Mouse (Mus musculus) intestine, postnatal 0 days (tissue): Measurements from ENCODE around the gene Pabpn1. TPM values are rescaled to one million over a fixed set of nuclear protein-coding genes. Genes with fewer than 3 reads are reported as not detected.
A peak's percentile ranks its signal among the peaks of the same experiment; 100 is the strongest.

Source experiments
- ATAC-seq: fragments of 200-750 bp; cut with Nextera tagmentation; 2 replicates; pipeline ENCODE4 v1.8.0; 2017; ENCODE audit warnings: mild to moderate bottlenecking, moderate TSS enrichment, moderate library complexity
- H3K27ac ChIP-seq: fragments of 300-500 bp; sonication (generic); 2 replicates; pipeline ENCODE4 v1.5.1; 2014; ENCODE audit warnings: mild to moderate bottlenecking, low read depth, low read length, moderate library complexity
- H3K27me3 ChIP-seq: fragments of 300-500 bp; sonication (generic); replicated peaks from 2 replicates; pipeline ENCODE4 v1.6.1; 2014; ENCODE audit warnings: low read length, mixed read lengths; ENCODE audit not compliant: control insufficient read depth, insufficient read depth
- H3K36me3 ChIP-seq: fragments of 300-500 bp; sonication (generic); 2 replicates; pipeline ENCODE4 v1.6.1; 2014; ENCODE audit warnings: mild to moderate bottlenecking, moderate library complexity; ENCODE audit not compliant: control insufficient read depth, insufficient read depth
- H3K4me1 ChIP-seq: fragments of 300-500 bp; sonication (generic); replicated peaks from 2 replicates; pipeline ENCODE4 v1.6.1; 2014; ENCODE audit warnings: antibody characterized with exemption, low read length, mixed read lengths; ENCODE audit not compliant: control insufficient read depth, insufficient read depth
- H3K4me2 ChIP-seq: fragments of 300-500 bp; sonication (generic); replicated peaks from 2 replicates; pipeline ENCODE4 v1.6.1; 2014; ENCODE audit warnings: low read depth, mild to moderate bottlenecking, moderate library complexity
- H3K4me3 ChIP-seq: fragments of 300-500 bp; sonication (generic); 2 replicates; pipeline ENCODE4 v1.5.1; 2014; ENCODE audit warnings: low read depth, low read length
- H3K9ac ChIP-seq: fragments of 300-500 bp; sonication (generic); 2 replicates; pipeline ENCODE4 v1.6.1; 2014; ENCODE audit warnings: mild to moderate bottlenecking, low read depth, low read length
- H3K9me3 ChIP-seq: fragments of 300-500 bp; sonication (generic); 2 replicates; pipeline ENCODE4 v1.6.1; 2016; ENCODE audit warnings: mixed run types; ENCODE audit not compliant: control insufficient read depth
- CTCF ChIP-seq: sonication (generic); IDR thresholded peaks from 2 replicates; pipeline ENCODE4 v1.5.1; 2016; ENCODE audit warnings: low read depth, mild to moderate bottlenecking, control low read depth, antibody characterized with exemption, moderate library complexity
- WGBS: fragments of 180-500 bp; shearing (Covaris S2); extraction: QIAGEN DNeasy Blood & Tissue Kit; methylation state at CpG from one replicate; pipeline ENCODE4 v1.1.7; 2014; 5-methylcytosine and 5-hydroxymethylcytosine counted together
- polyA plus RNA-seq: library from polyadenylated mRNA; unstranded; fragments of >200 nt; fragmentation: Nextera tagmentation; extraction: Ambion mirVana; gene quantifications from 2 replicates; pipeline ENCODE4 v1.2.1, GENCODE M21; 2015

Gene Pabpn1
- polyA plus RNA-seq, 1 experiment from 2014 or later = 60.9 TPM

- WGBS = under 1% methylated on average over 49 of the region's 56 CpGs
- TF ChIP-seq CTCF = peak; percentile 26
- peak overlapping the region; percentile 88 for H3K27ac ChIP-seq
- peak overlapping the region; percentile 93 for H3K9ac ChIP-seq
- H3K4me1 ChIP-seq = no peaks in the 10 kb centered on the region
- peak overlapping the region; percentile 87 for H3K4me2 ChIP-seq
- H3K9me3 ChIP-seq = no peaks in the 10 kb centered on the region
- peak overlapping the region; percentile 99 for H3K4me3 ChIP-seq
- no peaks in the 10 kb centered on the region for H3K27me3 ChIP-seq
- H3K36me3 ChIP-seq = no peaks in the 10 kb centered on the region
- ATAC-seq = peak; percentile 99
These were observed 28.6 kb upstream of the Pabpn1 start for GRCm38 (mm10) chr14:54863501-54864312.

GRCm38 (mm10) chr14:54864313-54865036 is 27.8 kb upstream of the Pabpn1 start:
- Histone ChIP-seq H3K27ac (peak overlapping the region; percentile 88; the same call in 1 of the 2 replicates), H3K4me1 (no peaks in the 10 kb centered on the region), H3K9me3 (no peaks in the 10 kb centered on the region), H3K36me3 (no peaks in the 10 kb centered on the region), H3K9ac (peak overlapping the region; percentile 93; the same call in 1 of the 2 replicates), H3K4me2 (peak overlapping the region; percentile 87), H3K27me3 (no peaks in the 10 kb centered on the region), H3K4me3 (peak overlapping the region; percentile 99)
- peak; percentile 41 for ATAC-seq
- TF ChIP-seq CTCF = no peak
- 10% methylated on average over 21 of the region's 21 CpGs for WGBS

- no peak for ATAC-seq
- Histone ChIP-seq H3K4me2 (no peak overlapping the region), H3K4me3 (no peak overlapping the region), H3K4me1 (no peaks in the 10 kb centered on the region), H3K27me3 (no peaks in the 10 kb centered on the region), H3K9ac (no peak overlapping the region), H3K27ac (no peak overlapping the region), H3K36me3 (no peaks in the 10 kb centered on the region), H3K9me3 (no peaks in the 10 kb centered on the region)
- 74% methylated on average over 5 of the region's 5 CpGs for WGBS
- TF ChIP-seq CTCF = no peak
These were observed 26.7 kb upstream of the Pabpn1 start for GRCm38 (mm10) chr14:54865626-54866025.

DNA sequence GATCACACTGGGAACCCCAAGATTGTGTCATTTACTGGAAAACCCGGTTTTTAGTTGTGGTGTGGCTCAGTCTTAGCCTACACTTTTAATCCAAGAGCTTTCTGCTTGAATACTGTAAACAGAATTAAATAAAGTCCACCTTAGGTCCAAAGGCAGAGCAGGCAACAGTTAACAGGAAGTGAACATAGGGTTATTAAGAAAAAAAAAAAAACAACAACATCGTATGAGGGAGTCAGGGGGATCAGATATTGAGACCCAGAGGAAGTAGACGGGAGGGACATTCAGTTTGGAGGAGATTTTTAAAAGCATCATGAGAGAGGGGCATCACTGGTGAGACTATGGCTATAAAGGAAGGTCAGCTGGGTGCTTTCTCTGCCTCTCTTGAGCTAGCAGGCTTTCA is 26.0 kb upstream of the Pabpn1 start:
- no peak for TF ChIP-seq CTCF
- no peak overlapping the region for H3K4me2 ChIP-seq
- H3K4me1 ChIP-seq = no peaks in the 10 kb centered on the region
- WGBS = 50% methylated on average over 3 of the region's 3 CpGs
- no peaks in the 10 kb centered on the region for H3K36me3 ChIP-seq
- H3K9me3 ChIP-seq = no peaks in the 10 kb centered on the region
- H3K9ac ChIP-seq = no peak overlapping the region
- no peak for ATAC-seq
- H3K27me3 ChIP-seq = no peaks in the 10 kb centered on the region
- no peak overlapping the region for H3K4me3 ChIP-seq
- no peak overlapping the region for H3K27ac ChIP-seq

DNA sequence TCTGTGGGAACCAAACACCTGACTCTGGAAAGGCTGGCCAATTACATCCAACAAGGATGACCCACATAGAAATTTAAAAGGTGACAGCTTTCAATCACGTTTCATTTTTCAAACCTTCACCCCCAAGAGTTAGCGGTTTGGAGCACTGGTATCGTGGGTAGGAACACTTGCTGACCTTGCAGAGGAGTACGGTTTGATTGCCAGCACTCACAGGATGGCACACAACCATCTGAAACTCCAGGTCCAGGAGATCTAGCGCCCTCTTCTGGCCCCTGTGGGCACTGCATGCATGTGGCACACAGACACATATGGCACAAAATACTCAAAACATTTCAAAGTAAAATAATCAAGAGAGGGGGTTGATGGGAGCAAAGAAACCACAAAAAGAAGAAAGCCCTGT is 25.4 kb upstream of the Pabpn1 start:
- Histone ChIP-seq H3K27ac (no peak overlapping the region), H3K36me3 (no peaks in the 10 kb centered on the region), H3K4me3 (no peak overlapping the region), H3K4me1 (no peaks in the 10 kb centered on the region), H3K4me2 (no peak overlapping the region), H3K9me3 (no peaks in the 10 kb centered on the region), H3K9ac (no peak overlapping the region), H3K27me3 (no peaks in the 10 kb centered on the region)
- peak; percentile 64 for TF ChIP-seq CTCF
- WGBS = 60% methylated on average over 5 of the region's 5 CpGs
- no peak for ATAC-seq

DNA sequence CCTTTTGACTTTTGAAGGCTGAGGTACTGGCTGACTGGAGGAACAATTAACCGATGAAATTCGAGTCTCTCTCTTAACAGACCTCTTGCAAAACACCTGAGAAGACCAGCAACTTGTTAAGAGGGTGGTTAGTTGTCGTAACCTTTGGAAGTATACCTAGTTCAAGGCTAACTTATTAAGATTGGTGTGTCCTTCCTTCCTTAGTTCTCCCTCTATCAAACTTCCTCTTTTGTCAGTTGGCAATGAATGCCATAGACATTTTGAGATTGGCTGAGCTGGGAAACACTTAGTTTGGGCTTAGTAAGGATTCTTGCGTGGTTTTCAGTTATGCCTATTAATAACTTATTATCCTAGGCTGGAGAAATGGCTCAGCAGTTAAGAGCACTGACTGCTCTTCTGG is 24.3 kb upstream of the Pabpn1 start:
- H3K27ac ChIP-seq = no peak overlapping the region
- H3K4me1 ChIP-seq = 0 out of 2 replicates have a peak, but pooled peaks cover 4% of the 10 kb centered on the region
- H3K9me3 ChIP-seq = no peaks in the 10 kb centered on the region
- no peak overlapping the region for H3K4me2 ChIP-seq
- H3K9ac ChIP-seq = no peak overlapping the region
- ATAC-seq = no peak
- H3K36me3 ChIP-seq = no peaks in the 10 kb centered on the region
- H3K27me3 ChIP-seq = no peaks in the 10 kb centered on the region
- no peak for TF ChIP-seq CTCF
- H3K4me3 ChIP-seq = no peak overlapping the region
- whole genome bisulfite sequencing = 86% methylated on average over 4 of the region's 4 CpGs
